Mouse (Mus musculus): ENCODE measurements at regions not wholly inside any gene's neighbourhood (a gene's known extent, or its start where the extent isn't known, plus 50 kb on each side); places are given as distances from the start of the nearest gene placed in this dataset.

DNA sequence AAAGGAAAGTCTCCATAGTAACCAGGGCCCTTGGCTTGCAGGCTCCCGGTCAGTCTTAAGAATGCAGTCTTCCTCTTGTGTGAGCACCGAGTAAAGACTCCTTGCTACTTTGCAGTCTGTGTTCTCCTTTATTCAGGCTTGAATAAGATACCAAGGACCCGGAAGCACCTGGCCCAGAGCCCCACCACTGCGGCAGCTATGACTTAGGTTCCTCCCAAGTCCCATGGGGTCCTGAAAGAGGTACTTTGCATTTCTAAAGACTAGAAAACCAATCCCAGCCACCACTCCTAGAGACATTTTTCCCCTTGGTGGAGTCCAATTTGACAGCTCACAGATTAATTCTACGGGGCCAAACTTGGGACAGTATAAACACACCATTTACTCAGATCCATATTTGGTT lies 51.7 kb upstream of the Tspan11 start:
- no peak for ATAC-seq (replicated peaks in 1 of 2; ENCODE audit: insufficient read depth in 1 of 2, low FRiP score in 2 of 2, low TSS enrichment in 1 of 2, low read depth in 1 of 2, poor library complexity in 2 of 2, severe bottlenecking in 2 of 2)

DNA sequence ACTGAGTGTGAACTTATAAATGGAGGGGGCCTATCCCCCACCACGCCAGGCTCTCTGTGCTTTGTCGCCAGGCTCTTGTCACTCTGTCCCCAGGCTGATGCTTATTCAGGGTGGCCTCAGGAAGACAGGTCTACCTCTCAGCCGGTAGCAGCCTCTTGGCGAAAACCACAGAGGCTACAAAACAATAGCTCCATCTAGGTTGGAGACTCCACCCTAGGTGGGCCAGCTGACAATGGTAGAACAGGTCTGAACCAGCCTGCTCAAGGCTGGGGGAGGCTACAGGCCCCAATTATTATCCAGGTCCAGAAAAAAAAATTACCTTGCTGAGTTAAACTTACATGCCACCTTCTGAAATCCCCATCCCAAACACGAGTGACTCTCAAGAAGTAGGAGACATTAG lies 59.0 kb upstream of the Tspan11 start:
- no peak for ATAC-seq (replicated peaks in 1 of 2; ENCODE audit: insufficient read depth in 1 of 2, low FRiP score in 2 of 2, low TSS enrichment in 1 of 2, low read depth in 1 of 2, poor library complexity in 2 of 2, severe bottlenecking in 2 of 2)

DNA sequence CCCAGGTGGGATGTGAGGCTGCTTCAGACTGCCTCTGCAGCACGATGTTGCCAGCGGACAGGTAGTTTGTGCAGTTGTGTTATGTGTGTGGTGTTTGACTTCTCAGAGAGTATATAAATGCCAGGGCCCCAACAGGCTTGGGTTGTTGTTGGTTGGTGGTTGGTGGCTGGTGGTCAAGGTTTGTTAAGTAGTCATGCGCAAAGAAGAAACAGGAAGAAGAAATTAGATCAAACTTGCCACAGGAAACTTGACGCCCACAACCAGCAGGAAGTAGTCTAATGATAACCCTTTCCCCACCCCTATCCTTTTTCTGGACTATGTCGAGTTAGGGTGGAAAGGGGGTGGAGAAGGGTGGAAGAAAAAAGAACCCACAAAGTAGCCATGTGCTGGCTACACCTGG lies 56.2 kb upstream of the Prmt8 start:
- peak; percentile 25 to 53; a peak in 3 of 4 replicates for ATAC-seq (replicated peaks in 1 of 2; ENCODE audit: insufficient read depth in 1 of 2, low FRiP score in 2 of 2, low TSS enrichment in 1 of 2, low read depth in 1 of 2, poor library complexity in 2 of 2, severe bottlenecking in 2 of 2)

DNA sequence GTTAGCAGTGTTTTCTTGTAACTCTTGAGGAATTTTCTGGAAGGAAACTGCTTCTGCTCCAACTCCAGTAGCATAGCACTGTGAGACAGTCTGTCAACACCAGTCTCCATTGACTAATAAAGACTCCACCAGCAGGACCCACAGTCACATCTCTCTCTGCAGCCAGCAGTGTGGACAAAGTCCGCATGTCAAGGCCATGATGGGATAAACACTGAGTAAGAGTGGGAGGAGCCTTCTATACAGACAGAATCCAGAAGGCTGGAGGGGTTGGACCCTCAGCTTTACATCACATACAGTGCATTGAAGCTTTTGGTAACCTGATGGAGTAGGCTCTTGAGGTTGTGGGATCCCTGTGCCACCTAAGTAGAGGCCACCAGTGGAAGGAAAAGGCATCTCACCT lies 54.4 kb upstream of the Prmt8 start:
- ATAC-seq (replicated peaks in 1 of 2; ENCODE audit: insufficient read depth in 1 of 2, low FRiP score in 2 of 2, low TSS enrichment in 1 of 2, low read depth in 1 of 2, poor library complexity in 2 of 2, severe bottlenecking in 2 of 2) = no peak

DNA sequence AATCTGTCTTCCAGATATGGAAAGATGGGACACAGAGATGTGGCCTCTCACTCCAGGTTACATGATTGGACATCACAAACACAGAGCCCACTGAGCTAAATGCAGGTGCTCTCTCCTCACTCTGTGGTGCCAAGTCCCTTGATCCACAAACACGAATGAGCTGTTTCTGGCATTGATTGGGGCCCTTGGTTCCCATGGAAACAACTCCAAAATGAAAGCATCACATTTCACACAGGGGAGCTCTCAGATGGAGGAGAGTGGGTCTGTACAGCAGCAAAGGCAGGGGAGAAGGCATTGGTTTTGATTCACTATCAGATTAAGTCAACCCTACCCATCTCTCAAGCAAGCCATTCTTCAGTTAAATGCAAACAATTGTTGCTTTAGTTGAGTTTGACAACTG lies 51.3 kb upstream of the Prmt8 start:
- ATAC-seq (replicated peaks in 1 of 2; ENCODE audit: insufficient read depth in 1 of 2, low FRiP score in 2 of 2, low TSS enrichment in 1 of 2, low read depth in 1 of 2, poor library complexity in 2 of 2, severe bottlenecking in 2 of 2) = no peak
